In the genomic region with DNA sequence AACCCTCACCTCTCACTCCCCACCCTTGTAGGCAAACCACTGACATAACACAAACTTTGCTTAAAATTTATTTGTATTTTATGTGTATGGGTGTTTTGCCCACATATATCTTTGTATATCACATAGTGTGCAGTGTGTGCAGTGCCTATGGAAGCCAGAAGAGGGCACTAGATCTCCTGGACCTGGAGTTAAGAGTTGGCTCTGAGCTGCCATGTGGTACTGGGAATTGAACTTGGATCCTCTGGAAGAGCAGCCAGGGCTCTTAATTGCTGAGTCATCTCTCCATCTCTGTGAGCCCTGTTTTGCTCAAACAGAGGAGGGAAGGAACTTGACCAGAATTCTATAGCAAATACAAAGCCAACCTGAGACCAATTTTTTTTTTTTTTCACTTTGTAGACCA, we compare ENCODE assay signal across 15 mouse cellular contexts. TPM values are rescaled to one million over a fixed set of nuclear protein-coding genes. Genes with fewer than 3 reads are reported as not detected.
A peak's percentile ranks its signal among the peaks of the same experiment; 100 is the strongest.
DNase-seq lines count a peak whose midpoint lies in the region; ATAC-seq and TF ChIP-seq lines count a peak whose summit lies in the region.
"Had no signal": no experiment of that assay in that cellular context is flagged by ENCODE, and none has a peak within 500 bp of the region (broad histone marks: within the 10 kb centered on the region; RNA-seq: fewer than 3 reads in every experiment).

No protein-coding gene starts in this region.

- H3K9me3 ChIP-seq in intestine, postnatal 0 days (ENCODE audit: control insufficient read depth), result no peaks in the 10 kb centered on the region
- H3K9me3 ChIP-seq in intestine, embryonic 15.5 days, result no peaks in the 10 kb centered on the region
- no peaks in the 10 kb centered on the region for H3K9me3 ChIP-seq in forebrain, embryonic 15.5 days
- H3K9me3 ChIP-seq: neural tube, embryonic 15.5 days had no signal

- peaks cover 25% of the 10 kb centered on the region; the same call in 1 of the 2 replicates for H3K36me3 ChIP-seq in intestine, postnatal 0 days (ENCODE audit: control insufficient read depth, insufficient read depth)
- peaks cover 32% of the 10 kb centered on the region for H3K36me3 ChIP-seq in intestine, embryonic 15.5 days
- no peaks in the 10 kb centered on the region for H3K36me3 ChIP-seq in testis, adult 2 months (ENCODE audit: control insufficient read depth, insufficient read depth, low read length)
- H3K36me3 ChIP-seq in splenic B cell, adult 2 months (ENCODE audit: control insufficient read depth, insufficient read depth, low read length, poor library complexity, severe bottlenecking), result no peaks in the 10 kb centered on the region
- H3K36me3 ChIP-seq in forebrain, embryonic 15.5 days, result peaks cover 57% of the 10 kb centered on the region

- peak; percentile 66 for TF ChIP-seq CTCF in intestine, postnatal 0 days (IDR thresholded peaks at IDR 0.05; ENCODE audit: low read depth)
- TF ChIP-seq CTCF in testis, adult 2 months (IDR thresholded peaks at IDR 0.05; ENCODE audit: control insufficient read depth, insufficient read depth, insufficient replicate concordance, low read depth, low read length), result peak; percentile 23; the same call in 1 of the 2 replicates

- H3K4me1 ChIP-seq in intestine, postnatal 0 days (replicated peaks; ENCODE audit: control insufficient read depth, insufficient read depth, low read length), result no peaks in the 10 kb centered on the region
- H3K4me1 ChIP-seq in intestine, embryonic 15.5 days (replicated peaks), result no peaks in the 10 kb centered on the region
- peaks cover 15% of the 10 kb centered on the region for H3K4me1 ChIP-seq in testis, adult 2 months (ENCODE audit: control insufficient read depth, insufficient read depth, low read length)
- H3K4me1 ChIP-seq in forebrain, embryonic 15.5 days, result peaks cover 37% of the 10 kb centered on the region
- H3K4me1 ChIP-seq: limb, embryonic 12.5 days had no signal

- no peak overlapping the region for H3K4me2 ChIP-seq in intestine, postnatal 0 days (replicated peaks; ENCODE audit: low read depth)
- no peak overlapping the region for H3K4me2 ChIP-seq in intestine, embryonic 15.5 days (replicated peaks)
- H3K4me2 ChIP-seq in forebrain, embryonic 15.5 days (replicated peaks), result no peak overlapping the region
- H3K4me2 ChIP-seq: limb, embryonic 12.5 days; midbrain, embryonic 11.5 days; neural tube, embryonic 15.5 days had no signal

- ATAC-seq in intestine, postnatal 0 days, result no peak
- no peak for ATAC-seq in intestine, embryonic 15.5 days
- no peak for ATAC-seq in forebrain, embryonic 15.5 days (replicated peaks)

- no peak overlapping the region for H3K4me3 ChIP-seq in intestine, postnatal 0 days (ENCODE audit: low read depth, low read length)
- no peak overlapping the region for H3K4me3 ChIP-seq in intestine, embryonic 15.5 days (replicated peaks)
- H3K4me3 ChIP-seq in testis, adult 2 months (ENCODE audit: control insufficient read depth, low read depth, low read length), result no peak overlapping the region
- no peak overlapping the region for H3K4me3 ChIP-seq in forebrain, embryonic 15.5 days
- H3K4me3 ChIP-seq: erythroblast, embryonic 14.5 days; limb, embryonic 12.5 days; neural tube, embryonic 15.5 days had no signal

- H3K27ac ChIP-seq in intestine, postnatal 0 days (ENCODE audit: low read depth, low read length), result no peak overlapping the region
- H3K27ac ChIP-seq in intestine, embryonic 15.5 days, result no peak overlapping the region
- H3K27ac ChIP-seq in testis, adult 2 months (ENCODE audit: control insufficient read depth, insufficient read depth, low read depth, low read length), result no peak overlapping the region
- no peak overlapping the region for H3K27ac ChIP-seq in forebrain, embryonic 15.5 days (replicated peaks)
- H3K27ac ChIP-seq: limb, embryonic 12.5 days; neural tube, embryonic 15.5 days had no signal

- no peak for DNase-seq in testis, postnatal 10 days (ENCODE audit: low spot score)
- DNase-seq in brain, adult 2 months (ENCODE audit: low read depth, low spot score), result peak; percentile 46
- DNase-seq in splenic B cell, adult 2 months (ENCODE audit: low read depth, low spot score), result peak; percentile 28
- DNase-seq in adipocyte (ENCODE audit: low spot score), result no peak
- DNase-seq: gastrocnemius, postnatal 10 days; heart, postnatal 36 days had no signal

- H3K27me3 ChIP-seq in intestine, postnatal 0 days (replicated peaks; ENCODE audit: control insufficient read depth, insufficient read depth, low read length), result no peaks in the 10 kb centered on the region
- no peaks in the 10 kb centered on the region for H3K27me3 ChIP-seq in intestine, embryonic 15.5 days (replicated peaks)
- H3K27me3 ChIP-seq in testis, adult 2 months (ENCODE audit: control insufficient read depth, insufficient read depth, low read length), result no peaks in the 10 kb centered on the region
- no peaks in the 10 kb centered on the region for H3K27me3 ChIP-seq in splenic B cell, adult 2 months (ENCODE audit: control insufficient read depth, insufficient read depth, low read length, poor library complexity, severe bottlenecking)
- no peaks in the 10 kb centered on the region for H3K27me3 ChIP-seq in forebrain, embryonic 15.5 days
- H3K27me3 ChIP-seq: limb, embryonic 12.5 days; neural tube, embryonic 15.5 days had no signal

- no peak for TF ChIP-seq POLR2A in testis, adult 2 months (IDR thresholded peaks at IDR 0.05; ENCODE audit: control insufficient read depth, low read depth, low read length)

- no peak overlapping the region for H3K9ac ChIP-seq in intestine, postnatal 0 days (ENCODE audit: low read depth, low read length)
- H3K9ac ChIP-seq in intestine, embryonic 15.5 days, result no peak overlapping the region
- H3K9ac ChIP-seq in forebrain, embryonic 15.5 days (replicated peaks), result no peak overlapping the region
- H3K9ac ChIP-seq: limb, embryonic 12.5 days; neural tube, embryonic 15.5 days had no signal

RNA-seq across cellular contexts. Expression of a gene that starts 35.1 kb away (rescaled TPM):
- polyA plus RNA-seq in intestine, postnatal 0 days (2015; fragmentation: Nextera tagmentation; extraction: Ambion mirVana), result 0.90 TPM in 2 replicates
- polyA plus RNA-seq in intestine, embryonic 15.5 days (2015; fragmentation: Nextera tagmentation; extraction: Ambion mirVana), result 2.0 and 2.3 TPM in 2 replicates
- 3.3 and 4.5 TPM in 2 replicates for polyA plus RNA-seq in testis, adult 2 months (2012; rRNA removed)
- polyA plus RNA-seq in forebrain, embryonic 15.5 days (2015; fragmentation: Nextera tagmentation; extraction: Ambion mirVana), result 5.7 and 8.2 TPM in 2 replicates

RNA-seq across cellular contexts. Expression of a gene that starts 37.0 kb away (rescaled TPM):
- polyA plus RNA-seq in intestine, postnatal 0 days (2015; fragmentation: Nextera tagmentation; extraction: Ambion mirVana), result 7.7 and 7.9 TPM in 2 replicates
- polyA plus RNA-seq in intestine, embryonic 15.5 days (2015; fragmentation: Nextera tagmentation; extraction: Ambion mirVana), result 28.3 and 29.4 TPM in 2 replicates
- 20.9 and 25.9 TPM in 2 replicates for polyA plus RNA-seq in testis, adult 2 months (2012; rRNA removed)
- 21.7 and 23.1 TPM in 2 replicates for polyA plus RNA-seq in forebrain, embryonic 15.5 days (2015; fragmentation: Nextera tagmentation; extraction: Ambion mirVana)

RNA-seq across cellular contexts. Expression of a gene that starts 42.9 kb away (rescaled TPM):
- not detected in 2 replicates for polyA plus RNA-seq in intestine, postnatal 0 days (2015; fragmentation: Nextera tagmentation; extraction: Ambion mirVana)
- polyA plus RNA-seq in intestine, embryonic 15.5 days (2015; fragmentation: Nextera tagmentation; extraction: Ambion mirVana), result not detected in 2 replicates
- polyA plus RNA-seq in testis, adult 2 months (2012; rRNA removed), result 0.41 TPM in 1 of 2 replicates, not detected in the other
- polyA plus RNA-seq in forebrain, embryonic 15.5 days (2015; fragmentation: Nextera tagmentation; extraction: Ambion mirVana), result not detected in 2 replicates
- polyA plus RNA-seq: erythroblast, embryonic 14.5 days; limb, embryonic 12.5 days; midbrain, embryonic 11.5 days; neural tube, embryonic 15.5 days; spleen, adult 2 months had no signal

RNA-seq across cellular contexts. Expression of a gene that starts 52.1 kb away (rescaled TPM):
- 25.1 and 25.3 TPM in 2 replicates for polyA plus RNA-seq in intestine, postnatal 0 days (2015; fragmentation: Nextera tagmentation; extraction: Ambion mirVana)
- polyA plus RNA-seq in intestine, embryonic 15.5 days (2015; fragmentation: Nextera tagmentation; extraction: Ambion mirVana), result 41.7 and 42.9 TPM in 2 replicates
- polyA plus RNA-seq in testis, adult 2 months (2012; rRNA removed), result 344 and 368 TPM in 2 replicates
- polyA plus RNA-seq in forebrain, embryonic 15.5 days (2015; fragmentation: Nextera tagmentation; extraction: Ambion mirVana), result 121 and 123 TPM in 2 replicates

Comparison
In these comparisons a context has a peak if more than half of its experiments do, and no peak if none do; other contexts are left out.
1. DNase-seq: peak in brain, adult 2 months (single experiment) and splenic B cell, adult 2 months (single experiment); none in testis, postnatal 10 days (single experiment) and adipocyte (single experiment).